Mouse (Mus musculus) left cerebral cortex, postnatal 25 days (tissue): Measurements from ENCODE around the gene Gm29276. TPM values are rescaled to one million over a fixed set of nuclear protein-coding genes. Genes with fewer than 3 reads are reported as not detected.
"Not testable (repeated sequence)": the region's sequence is repeated elsewhere in the genome, so short reads cannot be mapped to it uniquely, and the experiment has no call there.

Experiments used
- DNase-seq, 2 experiments: peaks; one replicate each; pipeline ENCODE4 v3.0.0; 2022; ENCODE audit warnings: low spot score in 2 of 2, mixed read lengths in 1 of 2
- intact Hi-C: fragments of 180-260 bp; cut with DNase I; formaldehyde crosslinking; loops from one replicate; pipeline ENCODE4 v1.15.1; 2025
- total RNA-seq, 2 experiments: library from RNA; stranded (reverse); gene quantifications; 2 replicates each; pipeline ENCODE4 v1.2.3; 2021

Gene Gm29276
- total RNA-seq, result not detected

- DNase-seq, intact Hi-C loops: not testable (repeated sequence)
Measured at GRCm38 (mm10) chrY:42582150-42582549, at the start of gene Gm29276. TSS of gene Gm29276 (minus strand) at chrY:42582250.
